Mouse (Mus musculus) forebrain, embryonic 14.5 days (tissue): Measurements from ENCODE around the gene Dnajb14. TPM values are rescaled to one million over a fixed set of nuclear protein-coding genes. Genes with fewer than 3 reads are reported as not detected.
A peak's percentile ranks its signal among the peaks of the same experiment; 100 is the strongest.
"Not testable (repeated sequence)": the region's sequence is repeated elsewhere in the genome, so short reads cannot be mapped to it uniquely, and the experiment has no call there.

Source experiments
- ATAC-seq: fragments of 200-750 bp; cut with Nextera tagmentation; 2 replicates; pipeline ENCODE4 v1.8.0; 2017; ENCODE audit warnings: mild to moderate bottlenecking, moderate library complexity
- DNase-seq: peaks from one replicate; pipeline ENCODE4 v3.0.0-alpha.2; 2015; ENCODE audit warnings: low spot score
- H3K27ac ChIP-seq: fragments of 300-500 bp; sonication (generic); 2 replicates; pipeline ENCODE4 v1.5.1; 2014; ENCODE audit warnings: low read depth, mild to moderate bottlenecking, control low read depth, low read length, moderate library complexity
- H3K27me3 ChIP-seq: fragments of 300-500 bp; sonication (generic); replicated peaks from 2 replicates; pipeline ENCODE4 v1.6.1; 2014; ENCODE audit warnings: low read length, control low read depth, mixed read lengths; ENCODE audit not compliant: control insufficient read depth, insufficient read depth
- H3K36me3 ChIP-seq: fragments of 300-500 bp; sonication (generic); 2 replicates; pipeline ENCODE4 v1.6.1; 2014; ENCODE audit warnings: low read length, control low read depth; ENCODE audit not compliant: control insufficient read depth, insufficient read depth
- H3K4me1 ChIP-seq: fragments of 300-500 bp; sonication (generic); 2 replicates; pipeline ENCODE4 v1.6.1; 2014; ENCODE audit warnings: antibody characterized with exemption, low read length, control low read depth; ENCODE audit not compliant: control insufficient read depth, insufficient read depth
- H3K4me2 ChIP-seq: fragments of 300-500 bp; sonication (generic); 2 replicates; pipeline ENCODE4 v1.6.1; 2014; ENCODE audit warnings: mild to moderate bottlenecking, control low read depth, low read length
- H3K4me3 ChIP-seq: fragments of 300-500 bp; sonication (generic); 2 replicates; pipeline ENCODE4 v1.5.1; 2014; ENCODE audit warnings: low read depth, low read length, control low read depth
- H3K9ac ChIP-seq: fragments of 300-500 bp; sonication (generic); 2 replicates; pipeline ENCODE4 v1.6.1; 2014; ENCODE audit warnings: mild to moderate bottlenecking, low read length, control low read depth, moderate library complexity
- H3K9me3 ChIP-seq: fragments of 300-500 bp; sonication (generic); replicated peaks from 2 replicates; pipeline ENCODE4 v1.6.1; 2016; ENCODE audit warnings: low read length, control low read depth, mixed read lengths; ENCODE audit not compliant: control insufficient read depth
- WGBS: fragments of 180-500 bp; shearing (Covaris S2); extraction: QIAGEN DNeasy Blood & Tissue Kit; methylation state at CpG from one replicate; pipeline ENCODE4 v1.1.7; 2014; 5-methylcytosine and 5-hydroxymethylcytosine counted together
- polyA plus RNA-seq: library from polyadenylated mRNA; unstranded; fragments of >200 nt; fragmentation: Nextera tagmentation; extraction: Ambion mirVana; gene quantifications from 2 replicates; pipeline ENCODE4 v1.2.1, GENCODE M21; 2014

The Dnajb14 gene
- polyA plus RNA-seq, 1 experiment from 2014 or later: 6.3 TPM

DNA sequence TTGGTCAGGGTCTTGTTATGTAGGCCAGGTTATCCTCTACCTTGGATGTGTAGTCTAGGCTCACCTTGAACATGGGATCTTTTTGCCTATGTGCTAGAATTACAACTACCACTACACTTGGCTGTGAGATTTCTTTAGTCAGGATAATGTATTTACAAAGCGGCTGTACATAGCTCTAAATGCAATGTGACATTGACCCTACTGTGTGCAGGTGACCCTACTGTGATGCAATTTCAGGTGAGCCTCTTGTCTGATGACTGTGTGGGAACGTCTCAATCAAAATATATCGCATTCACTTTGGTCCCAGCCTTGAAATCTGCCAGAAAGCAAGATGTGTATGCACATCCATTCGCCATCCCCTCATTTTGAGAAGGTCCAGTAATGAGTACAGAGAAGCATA, 90.9 kb downstream of the Dnajb14 start:
- ATAC-seq (no peak), DNase-seq (no peak)
- 0 out of 2 replicates have a peak, but pooled peaks cover 3% of the 10 kb centered on the region for H3K4me1 ChIP-seq
- no peak overlapping the region for H3K27ac ChIP-seq
- no peaks in the 10 kb centered on the region for H3K36me3 ChIP-seq
- H3K9me3 ChIP-seq: no peaks in the 10 kb centered on the region
- H3K4me3 ChIP-seq: no peak overlapping the region
- 95% methylated on average over 4 of the region's 4 CpGs for WGBS
- no peaks in the 10 kb centered on the region for H3K27me3 ChIP-seq
- no peak overlapping the region for H3K4me2 ChIP-seq
- no peak overlapping the region for H3K9ac ChIP-seq

DNA sequence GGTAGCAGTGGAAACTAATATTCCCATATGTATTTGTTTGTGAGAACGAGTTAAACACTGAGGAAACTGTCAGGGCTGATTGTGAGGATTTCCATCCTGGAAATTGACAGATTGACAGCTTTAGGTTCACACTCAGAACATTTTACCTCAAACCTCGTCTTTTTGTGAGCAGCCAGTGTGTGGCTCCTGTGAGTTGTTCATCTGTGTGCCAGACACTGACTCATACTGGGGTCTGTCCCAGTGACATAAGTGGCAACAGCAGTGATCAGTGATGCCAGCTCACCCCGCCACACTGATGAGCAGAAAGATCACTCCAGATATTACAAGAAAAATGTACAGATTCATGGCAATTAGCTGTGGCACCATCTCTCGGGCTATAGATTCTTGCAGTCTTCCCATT, 92.0 kb downstream of the Dnajb14 start:
- no peak for DNase-seq
- no peak for ATAC-seq
- H3K9ac ChIP-seq: no peak overlapping the region
- H3K9me3 ChIP-seq: no peaks in the 10 kb centered on the region
- H3K4me2 ChIP-seq: no peak overlapping the region
- H3K36me3 ChIP-seq: no peaks in the 10 kb centered on the region
- no peak overlapping the region for H3K4me3 ChIP-seq
- H3K27ac ChIP-seq: no peak overlapping the region
- 0 out of 2 replicates have a peak, but pooled peaks cover 3% of the 10 kb centered on the region for H3K4me1 ChIP-seq
- no peaks in the 10 kb centered on the region for H3K27me3 ChIP-seq
- 79% methylated on average over 4 of the region's 4 CpGs for WGBS

DNA sequence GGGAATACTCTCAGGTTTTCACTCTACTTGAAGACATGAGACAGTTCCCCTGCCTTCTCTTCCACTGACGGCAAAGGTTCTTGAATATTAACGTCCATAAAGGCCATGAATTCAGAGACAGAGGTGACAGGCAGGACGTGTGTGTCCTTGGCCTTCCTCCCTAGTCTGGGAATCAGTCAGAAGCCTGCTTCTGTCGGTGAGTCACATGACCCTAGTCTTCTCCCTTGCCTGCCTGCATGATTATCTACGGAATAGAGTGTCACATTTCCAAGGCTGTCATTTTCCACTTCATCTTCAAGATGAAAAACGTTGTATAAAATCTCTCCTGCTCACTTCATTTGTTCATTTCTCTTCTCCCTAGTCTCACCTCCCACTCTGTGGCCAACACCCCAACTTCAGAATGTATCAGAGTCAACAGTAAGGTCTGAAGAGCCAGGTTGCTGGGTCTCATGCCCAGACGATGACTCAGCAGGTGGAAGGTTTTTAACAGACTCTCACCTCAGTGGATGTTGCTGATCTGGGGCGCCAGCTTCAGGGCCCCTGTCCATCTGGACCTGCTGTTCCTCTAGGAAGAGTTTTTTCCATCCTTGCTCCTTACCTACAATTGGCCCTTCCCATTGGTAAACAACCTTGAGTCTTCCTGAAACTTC, 94.4 kb downstream of the Dnajb14 start:
- Histone ChIP-seq H3K4me3 (no peak overlapping the region), H3K4me2 (no peak overlapping the region), H3K9me3 (no peaks in the 10 kb centered on the region), H3K9ac (no peak overlapping the region), H3K27ac (no peak overlapping the region), H3K36me3 (no peaks in the 10 kb centered on the region), H3K4me1 (no peaks in the 10 kb centered on the region), H3K27me3 (no peaks in the 10 kb centered on the region)
- DNase-seq (no peak), ATAC-seq (no peak)
- 74% methylated on average over 8 of the region's 8 CpGs for WGBS

DNA sequence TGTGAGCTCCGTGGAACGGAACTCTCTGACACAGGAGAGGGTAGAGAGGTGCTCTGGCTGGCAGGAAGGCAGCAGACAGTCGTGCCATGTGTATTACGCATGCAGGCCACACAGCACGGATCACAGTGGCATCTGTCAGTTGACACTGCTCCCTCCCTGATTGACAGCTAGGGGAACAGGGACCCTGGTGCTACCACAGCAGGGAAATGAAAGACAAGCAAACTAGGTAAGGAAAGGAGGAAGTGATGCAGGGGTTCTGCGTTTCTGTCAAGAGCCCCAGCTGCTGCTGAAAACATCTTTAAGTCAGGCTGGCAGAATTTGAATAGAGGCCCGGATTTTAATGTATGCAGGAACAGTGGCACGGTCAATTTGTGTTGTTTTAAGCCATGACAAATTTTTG, 96.0 kb downstream of the Dnajb14 start:
- 74% methylated on average over 8 of the region's 8 CpGs for WGBS

DNA sequence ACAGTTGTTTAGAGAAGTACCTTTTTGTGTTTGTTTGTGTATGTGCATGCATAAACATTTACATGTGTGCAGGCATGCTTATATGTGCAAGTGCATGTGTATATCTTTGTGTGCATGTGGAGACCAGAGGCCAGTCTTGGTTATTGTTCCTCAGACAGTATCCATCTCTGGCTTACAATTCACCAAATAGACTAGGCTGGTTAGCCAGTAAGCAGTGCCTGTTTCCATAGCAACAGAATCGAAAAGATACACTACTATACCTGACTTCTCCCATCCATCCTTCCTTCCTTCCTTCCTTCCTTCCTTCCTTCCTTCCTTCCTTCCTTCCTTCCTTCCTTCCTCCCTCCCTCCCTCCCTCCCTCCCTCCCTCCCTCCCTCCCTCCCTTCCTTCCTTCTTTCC, 96.5 kb downstream of the Dnajb14 start:
- H3K9ac ChIP-seq, ATAC-seq, H3K36me3 ChIP-seq, H3K4me2 ChIP-seq, H3K27me3 ChIP-seq, H3K27ac ChIP-seq, H3K4me1 ChIP-seq, H3K4me3 ChIP-seq, H3K9me3 ChIP-seq: not testable (repeated sequence)
- 84% methylated on average over 1 of the region's 1 CpGs for WGBS
- DNase-seq: peak; percentile 32

More for the DNA sequence above, 96.0 kb downstream of the Dnajb14 start:
- H3K9ac ChIP-seq: no peak overlapping the region
- no peaks in the 10 kb centered on the region for H3K4me1 ChIP-seq
- H3K27ac ChIP-seq: no peak overlapping the region
- H3K27me3 ChIP-seq: no peaks in the 10 kb centered on the region
- H3K9me3 ChIP-seq: no peaks in the 10 kb centered on the region
- H3K4me3 ChIP-seq: no peak overlapping the region
- no peaks in the 10 kb centered on the region for H3K36me3 ChIP-seq
- H3K4me2 ChIP-seq: no peak overlapping the region
- ATAC-seq: no peak
- DNase-seq: no peak

Other genes starting within 250 kb of the Dnajb14 start
- 8.3 and 10.8 TPM in 2 replicates for gene Ddit4l, start 246.1 kb upstream of the Dnajb14 start, polyA plus RNA-seq
- not detected in 2 replicates for gene Gm21962, start 196.2 kb upstream of the Dnajb14 start, polyA plus RNA-seq
- 1,646 and 1,983 TPM in 2 replicates for gene H2afz, start 3.2 kb upstream of the Dnajb14 start, polyA plus RNA-seq
- gene Lamtor3, start 50.8 kb downstream of the Dnajb14 start, polyA plus RNA-seq: 143 and 153 TPM in 2 replicates
- gene Dapp1, start 113.9 kb downstream of the Dnajb14 start, polyA plus RNA-seq: 2.4 and 4.4 TPM in 2 replicates
- 0.03 and 0.04 TPM in 2 replicates for gene 1110002E22Rik, start 197.4 kb downstream of the Dnajb14 start, polyA plus RNA-seq
- not detected in 2 replicates for gene Gm5105, start 199.7 kb downstream of the Dnajb14 start, polyA plus RNA-seq